Mouse (Mus musculus) CH12.LX (cell line): ENCODE measurements around the gene Hoxa13. TPM values are rescaled to one million over a fixed set of nuclear protein-coding genes. Genes with fewer than 3 reads are reported as not detected.

Source experiments
- DNase-seq: peaks from one replicate; pipeline ENCODE4 v3.0.0-alpha.2; 2013; ENCODE audit errors: extremely low read depth
- H3K27ac ChIP-seq: 2 replicates; pipeline ENCODE4 v1.5.1; 2012; ENCODE audit warnings: low read depth, mild to moderate bottlenecking, control low read depth, moderate library complexity; ENCODE audit not compliant: insufficient read depth
- H3K27me3 ChIP-seq: replicated peaks from 2 replicates; pipeline ENCODE3; 2012; ENCODE audit warnings: inconsistent platforms
- H3K36me3 ChIP-seq, 2 experiments: replicated peaks in 1 of 2; 2 replicates each; pipeline versions ENCODE3 to v1.6.1; 2012; ENCODE audit warnings: inconsistent platforms in 1 of 2, low read length in 1 of 2, mild to moderate bottlenecking in 1 of 2, mixed read lengths in 1 of 2, moderate library complexity in 1 of 2; ENCODE audit not compliant: control insufficient read depth in 1 of 2, insufficient read depth in 1 of 2
- H3K4me1 ChIP-seq, 2 experiments: 2 replicates each; pipeline ENCODE4 v1.6.1; 2012; ENCODE audit warnings: inconsistent platforms in 1 of 2, moderate library complexity in 1 of 2; ENCODE audit not compliant: insufficient read depth in 2 of 2, control insufficient read depth in 1 of 2
- H3K4me2 ChIP-seq: 2 replicates; pipeline ENCODE4 v1.6.1; 2012; ENCODE audit warnings: low read depth, mild to moderate bottlenecking, control low read depth; ENCODE audit not compliant: poor library complexity, insufficient read depth, severe bottlenecking
- H3K4me3 ChIP-seq, 3 experiments: fragments of 150-350 bp in 1 of 3; sonication (generic) in 1 of 3; replicated peaks in 1 of 3; 2 replicates each; pipeline versions ENCODE3 to v1.5.1; 2011 to 2012; ENCODE audit warnings: low read depth in 2 of 3, low read length in 2 of 3, mild to moderate bottlenecking in 2 of 3, moderate library complexity in 2 of 3, control low read depth in 1 of 3, improper control_type of control experiment in 1 of 3, inconsistent platforms in 1 of 3, mixed read lengths in 1 of 3; ENCODE audit not compliant: poor library complexity in 1 of 3
- H3K79me2 ChIP-seq: replicated peaks from 2 replicates; pipeline ENCODE4 v1.6.1; 2012; ENCODE audit warnings: mild to moderate bottlenecking, moderate library complexity; ENCODE audit not compliant: control insufficient read depth, poor library complexity, insufficient read depth, severe bottlenecking; ENCODE audit errors: extremely low read depth
- H3K9ac ChIP-seq: 2 replicates; pipeline ENCODE4 v1.6.1; 2012; ENCODE audit warnings: low read depth, mild to moderate bottlenecking, control low read depth, moderate library complexity; ENCODE audit not compliant: insufficient read depth
- H3K9me3 ChIP-seq: replicated peaks from 2 replicates; pipeline ENCODE3; 2012; ENCODE audit warnings: low read length, inconsistent platforms, mixed read lengths
- CHD1 ChIP-seq: IDR thresholded peaks from 2 replicates; pipeline ENCODE4 v1.6.1; 2012; ENCODE audit warnings: low read depth, low read length, improper control_type of control experiment, inconsistent platforms
- CHD2 ChIP-seq: IDR thresholded peaks from 2 replicates; pipeline ENCODE4 v1.6.1; 2011; ENCODE audit warnings: low read length, improper control_type of control experiment
- CTCF ChIP-seq, 2 experiments: IDR thresholded peaks in 1 of 2; conservative IDR thresholded peaks in 1 of 2; 2 replicates each; pipeline ENCODE4 v1.5.1; 2011 to 2012; ENCODE audit warnings: low read depth in 2 of 2, low read length in 2 of 2, improper control_type of control experiment in 1 of 2, inconsistent platforms in 1 of 2, mild to moderate bottlenecking in 1 of 2, moderate library complexity in 1 of 2
- ELF1 ChIP-seq: IDR thresholded peaks from 2 replicates; pipeline ENCODE4 v1.6.1; 2014; ENCODE audit warnings: low read depth, mild to moderate bottlenecking, inconsistent platforms, low read length, improper control_type of control experiment
- HCFC1 ChIP-seq: IDR thresholded peaks from 2 replicates; pipeline ENCODE4 v1.6.1; 2012; ENCODE audit warnings: low read depth, mild to moderate bottlenecking, inconsistent platforms, low read length, improper control_type of control experiment
- IRF4 ChIP-seq: IDR thresholded peaks from 2 replicates; pipeline ENCODE4 v1.6.1; 2014; ENCODE audit warnings: low read depth, mild to moderate bottlenecking, inconsistent platforms, low read length, improper control_type of control experiment
- JUN ChIP-seq: IDR thresholded peaks from 2 replicates; pipeline ENCODE4 v1.6.1; 2011; ENCODE audit warnings: low read depth, mild to moderate bottlenecking, low read length, improper control_type of control experiment, moderate library complexity; ENCODE audit not compliant: insufficient read depth
- JUND ChIP-seq: conservative IDR thresholded peaks from 2 replicates; pipeline ENCODE4 v1.6.1; 2011; ENCODE audit warnings: low read depth, low read length, improper control_type of control experiment
- KAT2A ChIP-seq: IDR thresholded peaks from 2 replicates; pipeline ENCODE4 v1.6.1; 2012; ENCODE audit warnings: low read length, improper control_type of control experiment, inconsistent platforms; ENCODE audit not compliant: insufficient replicate concordance
- MAFK ChIP-seq: IDR thresholded peaks from 2 replicates; pipeline ENCODE4 v1.6.1; 2011; ENCODE audit warnings: low read length, improper control_type of control experiment; ENCODE audit not compliant: insufficient replicate concordance
- MAX ChIP-seq: IDR thresholded peaks from 2 replicates; pipeline ENCODE4 v1.6.1; 2011; ENCODE audit warnings: low read length, improper control_type of control experiment
- MAZ ChIP-seq: IDR thresholded peaks from 2 replicates; pipeline ENCODE4 v1.6.1; 2012; ENCODE audit warnings: low read depth, mild to moderate bottlenecking, inconsistent platforms, low read length, improper control_type of control experiment, moderate library complexity
- MEF2A ChIP-seq: IDR thresholded peaks from 2 replicates; pipeline ENCODE4 v1.6.1; 2014; ENCODE audit warnings: low read depth, mild to moderate bottlenecking, inconsistent platforms, low read length, improper control_type of control experiment, borderline replicate concordance
- MYC ChIP-seq: IDR thresholded peaks from 2 replicates; pipeline ENCODE4 v1.6.1; 2011; ENCODE audit warnings: low read depth, mild to moderate bottlenecking, improper control_type of control experiment, low read length
- NELFE ChIP-seq: IDR thresholded peaks from 2 replicates; pipeline ENCODE4 v1.6.1; 2011; ENCODE audit warnings: low read depth, low read length, improper control_type of control experiment
- NRF1 ChIP-seq: IDR thresholded peaks from 2 replicates; pipeline ENCODE4 v1.6.1; 2014; ENCODE audit warnings: low read depth, mild to moderate bottlenecking, inconsistent platforms, low read length, improper control_type of control experiment, moderate library complexity
- PAX5 ChIP-seq: IDR thresholded peaks from 2 replicates; pipeline ENCODE4 v1.6.1; 2012; ENCODE audit warnings: low read length, inconsistent platforms, mixed read lengths
- POLR2AphosphoS2 ChIP-seq: IDR thresholded peaks from 2 replicates; pipeline ENCODE4 v1.6.1; 2011; ENCODE audit warnings: low read depth, low read length, improper control_type of control experiment
- RAD21 ChIP-seq: IDR thresholded peaks from 2 replicates; pipeline ENCODE4 v1.6.1; 2011; ENCODE audit warnings: low read depth, mild to moderate bottlenecking, low read length, improper control_type of control experiment, moderate library complexity
- SMC3 ChIP-seq: IDR thresholded peaks from 2 replicates; pipeline ENCODE4 v1.6.1; 2011; ENCODE audit warnings: low read depth, low read length, improper control_type of control experiment
- USF2 ChIP-seq: conservative IDR thresholded peaks from 2 replicates; pipeline ENCODE4 v1.6.1; 2011; ENCODE audit warnings: low read depth, low read length, improper control_type of control experiment
- ZMIZ1 ChIP-seq: IDR thresholded peaks from 2 replicates; pipeline ENCODE4 v1.6.1; 2012; ENCODE audit warnings: low read depth, mild to moderate bottlenecking, inconsistent platforms, low read length, improper control_type of control experiment
- ZNF384 ChIP-seq: IDR thresholded peaks from 2 replicates; pipeline ENCODE4 v1.6.1; 2012; ENCODE audit warnings: low read depth, low read length, improper control_type of control experiment, inconsistent platforms
- dilution Hi-C: fragments of 300-500 bp; cut with MboI; formaldehyde crosslinking; loops from 2 replicates; pipeline ENCODE4 v1.14.3; 2020; ENCODE audit warnings: low sequenced_read_pairs; ENCODE audit not compliant: extremely low pct_unique_long_range_greater_than_20kb, extremely low pct_ligation_motif_present
- in situ Hi-C: fragments of 300-500 bp; cut with MboI; formaldehyde crosslinking; loops from 3 replicates; pipeline ENCODE4 v1.14.3; 2019; ENCODE audit warnings: low sequenced_read_pairs, low pct_ligation_motif_present, low pct_unique_long_range_greater_than_20kb, mixed read lengths
- polyA plus RNA-seq: library from polyadenylated mRNA; unstranded; fragments of >175 nt; gene quantifications from 2 replicates; pipeline ENCODE4 v1.2.1, GENCODE M21; 2012; ENCODE audit warnings: low read depth; ENCODE audit not compliant: insufficient read length
- total RNA-seq, 2 experiments: library from RNA; depleted of rRNA; stranded (reverse); fragments of 300-350 nt in 1 of 2; fragments of >200 nt in 1 of 2; gene quantifications; 2 replicates each; pipeline ENCODE4 v1.2.3; 2012 to 2014

Hoxa13 gene
- total and polyA plus RNA-seq, 3 experiments = 0.17 TPM; not detected in 2

GRCm38 (mm10) chr6:52222729-52223128 lies 38.0 kb downstream of the Hoxa13 start:
- Histone ChIP-seq H3K4me1 (peaks cover 0 to 13% of the 10 kb centered on the region in 2 experiments; a peak in 2 of 4 replicates), H3K36me3 (peaks cover 0 to 6% of the 10 kb centered on the region in 2 experiments), H3K27ac (no peak overlapping the region), H3K9ac (no peak overlapping the region), H3K79me2 (no peaks in the 10 kb centered on the region), H3K27me3 (no peaks in the 10 kb centered on the region), H3K4me2 (no peak overlapping the region), H3K9me3 (peaks cover 14% of the 10 kb centered on the region), H3K4me3 (no peak overlapping the region)
- in situ Hi-C loops (loop anchor here (10.0 to 25.0 kb wide), 3 partner anchors 210 to 1008 kb away; partner anchors contain the start of gene Skap2), dilution Hi-C loops (no loop called here)
- TF ChIP-seq NRF1 (no peak), CHD2 (no peak), MAZ (no peak), RAD21 (no peak), CTCF (conservative IDR thresholded peaks at IDR 0.05 in 1 of 2, IDR thresholded peaks at IDR 0.05 in 1 of 2; ENCODE audit: low read depth in 2 of 2, low read length in 2 of 2) (no peak), NELFE (no peak), PAX5 (no peak), HCFC1 (no peak), USF2 (no peak), MAFK (no peak), MEF2A (no peak), ELF1 (no peak), JUN (no peak), MYC (no peak), ZNF384 (no peak), ZMIZ1 (no peak), MAX (no peak)
- DNase-seq = no peak

- DNase-seq = no peak
- Histone ChIP-seq H3K9ac (no peak overlapping the region), H3K27me3 (no peaks in the 10 kb centered on the region), H3K4me2 (peak overlapping the region; percentile 30), H3K79me2 (no peaks in the 10 kb centered on the region), H3K4me1 (peaks cover 0 to 13% of the 10 kb centered on the region in 2 experiments; a peak in 2 of 4 replicates), H3K27ac (no peak overlapping the region), H3K9me3 (peaks cover 19% of the 10 kb centered on the region), H3K4me3 (peak overlapping the region; percentile 8 to 76 (median 41)), H3K36me3 (peaks cover 0 to 6% of the 10 kb centered on the region in 2 experiments)
- TF ChIP-seq JUND (no peak), KAT2A (no peak), MAFK (no peak), IRF4 (no peak), MYC (no peak), CHD1 (no peak), ZMIZ1 (no peak), SMC3 (no peak), POLR2AphosphoS2 (no peak), ZNF384 (no peak)
- in situ Hi-C loops (loop anchor here (10.0 to 25.0 kb wide), 3 partner anchors 210 to 1007 kb away; partner anchors contain the start of gene Skap2), dilution Hi-C loops (no loop called here)
Observed at GRCm38 (mm10) chr6:52221993-52222685, 38.5 kb downstream of the Hoxa13 start.
